ENCODE assay signal across 8 mouse cellular contexts in genomic region chr1:97833466-97834353, GRCm38 (mm10).
DNase-seq lines count a peak whose midpoint lies in the region; ATAC-seq lines count a peak whose summit lies in the region.

No protein-coding gene starts in this region.

- no peaks in the 10 kb centered on the region for H3K9me3 ChIP-seq in hindbrain, embryonic 13.5 days
- H3K9me3 ChIP-seq in hindbrain, embryonic 12.5 days (replicated peaks), result no peaks in the 10 kb centered on the region

- H3K27me3 ChIP-seq in hindbrain, embryonic 13.5 days, result no peaks in the 10 kb centered on the region
- H3K27me3 ChIP-seq in hindbrain, embryonic 12.5 days, result no peaks in the 10 kb centered on the region

- intact Hi-C loops in gastrocnemius, postnatal 14 days (cut with DNase I; ENCODE audit: low total_unique reads), result no loop called here

- 54% methylated on average over 5 of the region's 5 CpGs for WGBS in hindbrain, embryonic 13.5 days
- 67% methylated on average over 5 of the region's 5 CpGs for WGBS in hindbrain, embryonic 12.5 days

- peak; percentile 74 for ATAC-seq in hindbrain, embryonic 13.5 days (ENCODE audit: low FRiP score)
- ATAC-seq in hindbrain, embryonic 12.5 days (ENCODE audit: low FRiP score), result no peak

- no peak overlapping the region for H3K4me3 ChIP-seq in hindbrain, embryonic 13.5 days
- H3K4me3 ChIP-seq in hindbrain, embryonic 12.5 days, result no peak overlapping the region

- H3K4me1 ChIP-seq in hindbrain, embryonic 13.5 days (replicated peaks), result 0 out of 2 replicates have a peak, but pooled peaks cover 5% of the 10 kb centered on the region
- H3K4me1 ChIP-seq in hindbrain, embryonic 12.5 days, result no peaks in the 10 kb centered on the region; the same call in 1 of the 2 replicates

- H3K4me2 ChIP-seq in hindbrain, embryonic 13.5 days, result no peak overlapping the region
- no peak overlapping the region for H3K4me2 ChIP-seq in hindbrain, embryonic 12.5 days (replicated peaks)

- no peak overlapping the region for H3K9ac ChIP-seq in hindbrain, embryonic 13.5 days
- no peak overlapping the region for H3K9ac ChIP-seq in hindbrain, embryonic 12.5 days

- peak; percentile 76 for DNase-seq in brain, adult 2 months (ENCODE audit: low read depth, low spot score)
- DNase-seq in gastrocnemius, postnatal 14 days, result peak; percentile 35
- DNase-seq in kidney, postnatal 14 days, result peak; percentile 67
- peak; percentile 38 for DNase-seq in right cerebral cortex, postnatal 14 days
- no peak for DNase-seq in thymus, postnatal 4 days
- DNase-seq in spleen, adult 12 weeks (ENCODE audit: low spot score), result no peak

- H3K36me3 ChIP-seq in hindbrain, embryonic 13.5 days, result peaks cover 10% of the 10 kb centered on the region; the same call in 1 of the 2 replicates
- H3K36me3 ChIP-seq in hindbrain, embryonic 12.5 days, result no peaks in the 10 kb centered on the region

- peak overlapping the region; percentile 58 for H3K27ac ChIP-seq in hindbrain, embryonic 13.5 days
- H3K27ac ChIP-seq in hindbrain, embryonic 12.5 days, result no peak overlapping the region

Comparison
In these comparisons a context has a peak if more than half of its experiments do, and no peak if none do; other contexts are left out.
1. DNase-seq: peak in brain, adult 2 months (single experiment), gastrocnemius, postnatal 14 days (single experiment), kidney, postnatal 14 days (single experiment) and right cerebral cortex, postnatal 14 days (single experiment); none in thymus, postnatal 4 days (single experiment) and spleen, adult 12 weeks (single experiment).